Mouse (Mus musculus): ENCODE measurements around the gene Gm42957.
A peak's percentile ranks its signal among the peaks of the same experiment; 100 is the strongest.
"Not testable (repeated sequence)": the region's sequence is repeated elsewhere in the genome, so short reads cannot be mapped to it uniquely, and the experiment has no call there.

The Gm42957 gene

GRCm38 (mm10) chr3:96678456-96678855, 43.2 kb downstream of the Gm42957 start:
- DNase-seq, result no peak

- DNase-seq, result no peak
Observed at GRCm38 (mm10) chr3:96679159-96679674, 43.9 kb downstream of the Gm42957 start.

- no peak for DNase-seq
Observed at GRCm38 (mm10) chr3:96680269-96680956, 45.1 kb downstream of the Gm42957 start.

- DNase-seq, result no peak
Observed at GRCm38 (mm10) chr3:96683496-96683895, 48.2 kb downstream of the Gm42957 start.

GRCm38 (mm10) chr3:96684151-96684821, 49.0 kb downstream of the Gm42957 start:
- DNase-seq, result no peak

GRCm38 (mm10) chr3:96684822-96685156, 49.5 kb downstream of the Gm42957 start:
- DNase-seq, result peak; percentile 23

- DNase-seq, result not testable (repeated sequence)
Observed at GRCm38 (mm10) chr3:96686057-96686456, 50.8 kb downstream of the Gm42957 start.

- no peak for DNase-seq
Observed at GRCm38 (mm10) chr3:96688854-96689253, 53.6 kb downstream of the Gm42957 start.

GRCm38 (mm10) chr3:96690298-96690697, 55.0 kb downstream of the Gm42957 start:
- no peak for DNase-seq

GRCm38 (mm10) chr3:96692506-96692905, 57.2 kb downstream of the Gm42957 start:
- DNase-seq, result peak; percentile 69

GRCm38 (mm10) chr3:96693579-96693978, 58.3 kb downstream of the Gm42957 start:
- DNase-seq, result no peak

GRCm38 (mm10) chr3:96696198-96696765, 61.0 kb downstream of the Gm42957 start, which contains the start of gene Pias3:
Gene Pias3 (plus strand): TSS chr3:96696384.
- peak; percentile 95 for DNase-seq

GRCm38 (mm10) chr3:96696766-96697732, 61.8 kb downstream of the Gm42957 start:
- DNase-seq, result peak; percentile 95

- DNase-seq, result peak; percentile 31
Observed at GRCm38 (mm10) chr3:96698993-96699690, 63.9 kb downstream of the Gm42957 start.

- DNase-seq, result peak; percentile 67
Observed at GRCm38 (mm10) chr3:96700376-96700775, 65.1 kb downstream of the Gm42957 start.

GRCm38 (mm10) chr3:96701003-96701402, 65.7 kb downstream of the Gm42957 start:
- no peak for DNase-seq
